Mouse (Mus musculus) myocyte (in vitro differentiated cells): ENCODE measurements around the gene Spef1.

ENCODE experiments used
- CEBPB ChIP-seq: IDR thresholded peaks from 2 replicates; pipeline ENCODE4 v1.6.1; 2011; ENCODE audit warnings: mild to moderate bottlenecking, moderate library complexity; ENCODE audit not compliant: poor library complexity, insufficient read depth, severe bottlenecking
- POLR2A ChIP-seq: IDR thresholded peaks from one replicate; pipeline ENCODE4 v1.6.1; 2011; ENCODE audit warnings: low read depth, mild to moderate bottlenecking, control low read depth, moderate library complexity; ENCODE audit not compliant: insufficient read length
- POLR2AphosphoS2 ChIP-seq: IDR thresholded peaks from one replicate; pipeline ENCODE4 v1.6.1; 2011; ENCODE audit warnings: low read depth, control low read depth; ENCODE audit not compliant: insufficient read length
- TCF12 ChIP-seq: IDR thresholded peaks from one replicate; pipeline ENCODE4 v1.6.1; 2011; ENCODE audit warnings: mild to moderate bottlenecking, control low read depth; ENCODE audit not compliant: poor library complexity, insufficient read depth, severe bottlenecking
- TCF3 ChIP-seq: IDR thresholded peaks from one replicate; pipeline ENCODE4 v1.6.1; 2011; ENCODE audit warnings: low read depth, control low read depth; ENCODE audit not compliant: insufficient read length
- USF1 ChIP-seq: IDR thresholded peaks from one replicate; pipeline ENCODE4 v1.6.1; 2011; ENCODE audit warnings: low read depth, mild to moderate bottlenecking, control low read depth, moderate library complexity

DNA sequence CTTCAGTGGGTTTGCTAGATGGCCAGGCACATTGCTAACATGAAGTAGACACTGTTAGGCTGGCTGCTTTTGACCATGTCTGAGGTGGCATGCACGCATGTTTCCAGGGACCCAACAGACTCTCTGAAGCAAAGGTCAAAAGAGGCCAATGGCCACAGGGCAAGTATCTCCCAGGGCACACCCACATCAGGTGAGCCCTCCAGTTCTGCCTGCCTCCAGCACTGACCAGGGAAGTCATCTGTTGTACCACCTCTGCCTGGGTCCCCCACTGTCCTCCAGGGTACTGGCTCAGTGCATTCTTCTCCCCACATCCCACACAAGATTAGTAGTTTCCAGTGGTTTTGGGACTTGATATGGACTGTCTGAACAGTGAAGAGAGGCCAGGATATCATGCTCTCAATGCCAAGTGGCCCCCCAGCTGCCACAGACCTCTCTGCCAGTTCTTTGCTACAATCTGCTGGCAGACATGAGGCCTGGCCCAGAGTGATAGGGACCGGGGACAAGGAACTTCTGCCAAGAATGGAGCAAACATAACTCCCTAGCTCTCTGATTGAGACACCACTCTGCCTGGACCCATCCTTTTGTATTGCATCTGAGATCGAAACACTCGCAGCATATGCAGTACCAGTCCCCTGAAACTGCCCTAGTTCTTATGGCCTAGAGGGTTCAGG, 22.2 kb upstream of the Spef1 start:
- TF ChIP-seq TCF12 (no peak), POLR2AphosphoS2 (no peak), CEBPB (no peak), TCF3 (no peak), USF1 (no peak), POLR2A (no peak)
